Mouse (Mus musculus) MN1 (cell line): ENCODE data around the gene Catspere2.

ENCODE experiments used
- DNase-seq: peaks from one replicate; pipeline ENCODE4 v3.0.0-alpha.2; 2016; ENCODE audit warnings: low spot score

Gene Catspere2

GRCm38 (mm10) chr1:178219166-178220077 lies 236.2 kb downstream of the Catspere2 start:
- DNase-seq, result no peak
